Mouse (Mus musculus) G1E (cell line): ENCODE results near the gene Dmbx1. TPM values are rescaled to one million over a fixed set of nuclear protein-coding genes. Genes with fewer than 3 reads are reported as not detected.

ENCODE experiments used
- ATAC-seq: 2 replicates; pipeline ENCODE4 v1.8.0; 2016; ENCODE audit warnings: mild to moderate bottlenecking; ENCODE audit not compliant: insufficient number of reproducible peaks, poor library complexity, low FRiP score, severe bottlenecking; ENCODE audit errors: extremely low read depth
- DNase-seq: peaks from one replicate; pipeline ENCODE4 v3.0.0; 2012; ENCODE audit warnings: low spot score
- H3K27me3 ChIP-seq: 2 replicates; pipeline ENCODE4 v1.6.1; 2012; ENCODE audit warnings: mild to moderate bottlenecking, low read length, inconsistent platforms; ENCODE audit not compliant: insufficient read depth
- H3K36me3 ChIP-seq: replicated peaks from 2 replicates; pipeline ENCODE3; 2012; ENCODE audit warnings: mild to moderate bottlenecking, inconsistent platforms
- H3K4me1 ChIP-seq: 2 replicates; pipeline ENCODE4 v1.6.1; 2012; ENCODE audit warnings: low read depth, low read length, inconsistent platforms, mixed read lengths; ENCODE audit not compliant: insufficient read depth
- H3K4me3 ChIP-seq: 2 replicates; pipeline ENCODE4 v1.5.1; 2012; ENCODE audit warnings: low read depth, mild to moderate bottlenecking, inconsistent platforms, low read length, moderate library complexity, mixed read lengths
- H3K9me3 ChIP-seq: replicated peaks from 2 replicates; pipeline ENCODE4 v1.6.1; 2012; ENCODE audit warnings: inconsistent platforms
- CTCF ChIP-seq: IDR thresholded peaks from 2 replicates; pipeline ENCODE4 v1.5.1; 2012; ENCODE audit warnings: low read depth, low read length, inconsistent platforms, mixed read lengths
- GATA1 ChIP-seq: IDR thresholded peaks from 2 replicates; pipeline ENCODE4 v1.6.1; 2012; ENCODE audit warnings: borderline replicate concordance, low read length, inconsistent platforms, mixed read lengths
- GATA2 ChIP-seq: IDR thresholded peaks from 2 replicates; pipeline ENCODE4 v1.6.1; 2012; ENCODE audit warnings: low read depth, low read length, inconsistent platforms, borderline replicate concordance
- POLR2AphosphoS5 ChIP-seq: IDR thresholded peaks from 2 replicates; pipeline ENCODE4 v1.6.1; 2012; ENCODE audit warnings: low read depth, low read length, inconsistent platforms; ENCODE audit not compliant: insufficient replicate concordance
- TAL1 ChIP-seq: conservative IDR thresholded peaks from 2 replicates; pipeline ENCODE4 v1.6.1; 2012; ENCODE audit warnings: low read depth, low read length, inconsistent platforms, mixed read lengths
- polyA plus RNA-seq: library from polyadenylated mRNA; stranded (reverse); fragments of >175 nt; gene quantifications from 2 replicates; pipeline ENCODE4 v1.2.3, GENCODE M21; 2012
- total RNA-seq, 2 experiments: library from RNA; stranded (forward) in 1 of 2; stranded (reverse) in 1 of 2; fragments of 200-1000 nt in 1 of 2; fragments of >200 nt in 1 of 2; fragmentation: Nextera tagmentation in 1 of 2; gene quantifications; 2 replicates each; pipeline ENCODE4 v1.2.3; 2014 to 2017

The Dmbx1 gene
- total and polyA plus RNA-seq, 3 experiments = 0.11 TPM; not detected in 2

DNA sequence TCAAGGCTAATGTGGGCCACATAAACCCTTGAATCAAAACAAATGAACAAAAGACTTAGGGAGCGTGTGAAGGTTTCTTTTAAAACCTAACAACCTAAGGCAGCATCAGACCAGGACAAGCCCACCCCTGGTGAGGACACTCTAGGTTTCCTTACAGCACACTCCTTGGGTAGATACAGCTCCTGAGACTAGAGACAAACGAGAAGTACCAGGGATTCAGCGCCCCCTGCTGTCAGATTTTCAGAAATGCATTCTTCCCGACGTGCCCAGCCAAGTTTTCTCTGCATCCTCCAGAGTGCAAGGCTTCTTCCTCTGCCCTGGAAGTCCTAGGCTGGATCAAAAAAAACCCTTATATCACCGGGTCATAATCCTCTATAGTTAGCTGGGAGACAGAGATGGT lies 13.0 kb upstream of the Dmbx1 start:
- Histone ChIP-seq H3K4me1 (no peaks in the 10 kb centered on the region), H3K27me3 (peaks cover 14% of the 10 kb centered on the region; the same call in 1 of the 2 replicates), H3K36me3 (no peaks in the 10 kb centered on the region), H3K9me3 (no peaks in the 10 kb centered on the region), H3K4me3 (no peak overlapping the region)
- DNase-seq = peak; percentile 65
- no peak for TF ChIP-seq POLR2AphosphoS5
- peak; percentile 55 for TF ChIP-seq CTCF
- ATAC-seq = no peak

DNA sequence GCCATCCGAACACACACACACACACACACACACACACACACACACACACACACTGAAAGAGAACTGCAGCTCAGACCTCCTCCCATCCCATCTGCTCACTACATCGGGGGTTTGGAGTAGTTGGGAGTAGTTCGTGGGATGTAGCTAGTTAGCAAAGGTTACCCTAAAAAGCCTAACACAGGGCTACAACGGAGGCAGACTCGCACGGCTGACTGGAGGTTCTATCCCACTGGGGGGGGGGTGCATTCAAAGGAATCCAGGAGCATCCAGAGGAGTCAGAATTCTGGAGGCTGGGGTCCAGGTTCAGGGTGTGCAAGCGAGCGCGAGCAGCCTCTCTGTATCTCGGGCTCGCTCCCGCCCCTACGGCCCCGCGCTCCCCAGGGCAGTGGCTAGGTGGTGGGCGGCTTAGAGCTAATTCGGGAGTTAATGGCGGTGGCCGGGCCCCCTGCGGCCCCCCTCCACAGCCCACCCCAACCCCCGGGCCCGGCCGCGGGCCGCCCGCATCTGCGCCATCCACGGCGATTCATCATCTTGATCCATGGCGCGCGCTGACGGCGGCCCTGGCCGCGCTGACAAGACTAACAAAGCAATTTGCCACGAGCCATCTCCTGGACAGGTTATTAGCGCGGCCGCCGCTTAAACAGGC lies 4.1 kb upstream of the Dmbx1 start:
- DNase-seq (no peak), ATAC-seq (no peak)
- Histone ChIP-seq H3K9me3 (no peaks in the 10 kb centered on the region), H3K36me3 (no peaks in the 10 kb centered on the region), H3K4me3 (no peak overlapping the region), H3K4me1 (no peaks in the 10 kb centered on the region), H3K27me3 (peaks cover 6% of the 10 kb centered on the region; the same call in 1 of the 2 replicates)
- TF ChIP-seq CTCF (no peak), GATA1 (no peak), GATA2 (no peak), TAL1 (no peak), POLR2AphosphoS5 (no peak)

DNA sequence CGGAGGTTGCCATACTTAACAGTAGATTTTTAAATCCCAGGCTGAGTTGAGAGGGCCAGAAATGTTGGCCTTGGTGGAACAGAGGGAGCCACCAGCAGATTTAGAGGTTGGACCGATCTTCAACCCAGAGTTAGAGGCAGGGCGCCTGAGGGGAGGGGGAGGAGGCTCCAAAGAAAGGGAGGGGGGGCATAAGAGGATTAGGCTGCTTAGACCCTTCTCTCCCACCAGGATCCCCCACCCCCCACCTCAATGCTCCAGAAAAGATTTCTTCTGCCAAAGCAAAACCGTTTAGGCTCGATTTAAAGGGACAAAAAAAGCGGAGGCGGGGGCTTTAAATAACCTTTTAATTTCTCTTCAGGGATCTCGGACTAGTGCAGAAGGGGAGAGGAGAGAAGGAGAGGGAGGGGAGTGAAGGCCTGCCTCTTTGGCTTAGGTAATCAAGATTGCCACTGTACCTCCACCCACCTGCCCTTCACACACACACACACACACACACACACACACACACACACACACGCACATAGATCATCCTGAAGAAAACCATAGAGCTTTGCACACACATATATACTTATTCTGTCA lies 1.6 kb upstream of the Dmbx1 start:
- H3K27me3 ChIP-seq = peaks cover 8% of the 10 kb centered on the region; the same call in 1 of the 2 replicates
- H3K4me1 ChIP-seq = no peaks in the 10 kb centered on the region
- TF ChIP-seq GATA1 (no peak), CTCF (no peak), TAL1 (no peak), GATA2 (no peak), POLR2AphosphoS5 (no peak)
- H3K4me3 ChIP-seq = no peak overlapping the region
- H3K9me3 ChIP-seq = no peaks in the 10 kb centered on the region
- DNase-seq (no peak), ATAC-seq (no peak)
- no peaks in the 10 kb centered on the region for H3K36me3 ChIP-seq

DNA sequence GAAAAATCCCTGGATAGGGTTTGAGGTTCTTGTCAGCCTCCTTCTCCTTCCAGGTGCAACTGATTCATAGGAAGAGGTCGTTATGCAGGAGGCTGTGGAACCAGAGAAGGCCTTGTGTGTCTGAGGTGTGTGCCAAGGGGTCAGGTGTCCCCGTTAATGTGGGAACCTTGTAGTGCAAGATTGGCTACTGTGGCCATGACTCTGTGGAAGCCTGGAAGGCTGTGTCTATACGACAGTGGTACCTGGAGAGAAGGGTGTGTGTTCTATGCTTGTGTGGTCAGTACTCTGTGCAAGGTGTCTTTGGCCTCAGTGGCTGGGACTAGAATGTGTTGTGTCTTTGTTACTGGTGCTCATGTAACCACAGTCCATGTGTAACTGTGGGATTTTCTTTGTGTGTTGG lies 955 bp upstream of the Dmbx1 start:
- Histone ChIP-seq H3K4me3 (no peak overlapping the region), H3K27me3 (peaks cover 8% of the 10 kb centered on the region; the same call in 1 of the 2 replicates), H3K36me3 (no peaks in the 10 kb centered on the region), H3K4me1 (no peaks in the 10 kb centered on the region), H3K9me3 (no peaks in the 10 kb centered on the region)
- no peak for ATAC-seq
- TF ChIP-seq TAL1 (no peak), GATA2 (no peak), GATA1 (no peak), POLR2AphosphoS5 (no peak), CTCF (no peak)
- no peak for DNase-seq

DNA sequence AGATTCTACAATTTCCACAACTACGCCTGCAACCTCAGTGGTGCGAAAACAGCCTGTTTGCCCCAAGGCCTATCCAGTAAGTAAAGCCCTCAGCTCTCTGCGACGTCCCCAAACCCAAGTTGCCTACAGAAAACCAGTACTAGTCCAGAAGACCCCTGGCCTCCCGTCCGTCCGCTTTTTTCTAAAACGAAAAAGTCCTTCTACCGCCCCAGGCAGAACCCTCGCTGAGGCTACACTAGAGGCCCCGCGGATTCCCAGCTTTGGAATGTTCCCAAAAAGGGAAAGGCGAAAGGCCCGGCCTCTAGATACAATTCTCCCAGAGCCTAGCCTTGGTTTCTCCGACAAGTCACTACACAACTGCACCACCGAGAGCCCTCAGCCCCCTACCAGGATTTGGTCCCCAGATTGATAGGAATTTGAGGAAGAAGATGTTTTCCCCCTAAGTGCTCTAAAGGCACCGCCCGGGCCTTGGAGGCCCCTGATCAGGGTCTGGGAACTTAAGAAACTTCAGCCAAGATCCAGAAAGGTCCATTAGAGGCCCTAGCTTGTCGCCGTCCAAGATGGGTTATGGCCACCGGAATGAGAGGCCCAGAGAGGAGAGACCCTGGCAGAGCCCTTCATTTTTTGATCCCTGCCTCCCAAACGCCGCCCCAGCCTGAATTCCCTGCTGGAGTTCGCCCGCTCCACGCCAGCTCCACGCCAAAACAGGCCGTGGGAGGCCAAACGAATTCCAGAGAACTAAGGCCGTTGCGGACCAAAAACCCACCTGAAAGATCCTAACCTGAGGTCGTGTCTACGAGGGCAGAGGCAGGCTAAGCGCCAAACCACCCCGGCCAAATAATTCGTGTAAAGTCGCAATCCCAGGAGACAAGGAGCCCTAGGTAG lies 1.2 kb downstream of the Dmbx1 start:
- no peak overlapping the region for H3K4me3 ChIP-seq
- H3K36me3 ChIP-seq = no peaks in the 10 kb centered on the region
- H3K4me1 ChIP-seq = no peaks in the 10 kb centered on the region
- peaks cover 8% of the 10 kb centered on the region; the same call in 1 of the 2 replicates for H3K27me3 ChIP-seq
- TF ChIP-seq GATA1 (no peak), CTCF (no peak), POLR2AphosphoS5 (no peak), TAL1 (no peak), GATA2 (no peak)
- DNase-seq (no peak), ATAC-seq (no peak)
- H3K9me3 ChIP-seq = no peaks in the 10 kb centered on the region
